Mouse (Mus musculus) urinary bladder, adult 2 months (tissue): ENCODE results near the gene Pkn1. TPM values are rescaled to one million over a fixed set of nuclear protein-coding genes. Genes with fewer than 3 reads are reported as not detected.
A peak's percentile ranks its signal among the peaks of the same experiment; 100 is the strongest.

ENCODE experiments used
- DNase-seq: peaks from one replicate; pipeline ENCODE4 v3.0.0; 2022; ENCODE audit warnings: low spot score
- polyA plus RNA-seq: library from polyadenylated mRNA; depleted of rRNA; stranded (reverse); fragments of >200 nt; gene quantifications from 2 replicates; pipeline ENCODE4 v1.2.3, GENCODE M21; 2012

Pkn1 gene
- polyA plus RNA-seq, 1 experiment: 39.0 TPM

- DNase-seq: peak; percentile 59
Measured at GRCm38 (mm10) chr8:83724697-83725482, 25.9 kb upstream of the Pkn1 start.

- no peak for DNase-seq
Measured at GRCm38 (mm10) chr8:83723447-83724083, 24.6 kb upstream of the Pkn1 start.

- no peak for DNase-seq
Measured at GRCm38 (mm10) chr8:83722631-83723030, 23.7 kb upstream of the Pkn1 start.

- DNase-seq: no peak
Measured at GRCm38 (mm10) chr8:83721405-83722025, 22.5 kb upstream of the Pkn1 start.

GRCm38 (mm10) chr8:83719693-83720092, 20.7 kb upstream of the Pkn1 start:
- no peak for DNase-seq

- no peak for DNase-seq
Measured at GRCm38 (mm10) chr8:83719048-83719447, 20.1 kb upstream of the Pkn1 start.

GRCm38 (mm10) chr8:83716563-83716962, 17.6 kb upstream of the Pkn1 start:
- DNase-seq: no peak

- DNase-seq: no peak
Measured at GRCm38 (mm10) chr8:83715771-83716170, 16.8 kb upstream of the Pkn1 start.

GRCm38 (mm10) chr8:83715031-83715690, 16.2 kb upstream of the Pkn1 start, which contains the start of gene Ddx39:
Ddx39 (plus strand) TSS chr8:83715177.
- peak; percentile 93 for DNase-seq

GRCm38 (mm10) chr8:83714676-83715030, 15.7 kb upstream of the Pkn1 start:
- DNase-seq: no peak

- no peak for DNase-seq
Measured at GRCm38 (mm10) chr8:83707554-83707953, 8.6 kb upstream of the Pkn1 start.

GRCm38 (mm10) chr8:83706411-83706810, 7.4 kb upstream of the Pkn1 start:
- no peak for DNase-seq

- DNase-seq: no peak
Measured at GRCm38 (mm10) chr8:83703426-83703825, 4.4 kb upstream of the Pkn1 start.

- DNase-seq: no peak
Measured at GRCm38 (mm10) chr8:83700423-83701085, 1.6 kb upstream of the Pkn1 start.

GRCm38 (mm10) chr8:83699566-83699965, 587 bp upstream of the Pkn1 start:
- no peak for DNase-seq

- DNase-seq: no peak
Measured at GRCm38 (mm10) chr8:83698291-83698660, 703 bp downstream of the Pkn1 start.

- DNase-seq: peak; percentile 48
Measured at GRCm38 (mm10) chr8:83697374-83698220, 1.4 kb downstream of the Pkn1 start.

GRCm38 (mm10) chr8:83695351-83696106, 3.5 kb downstream of the Pkn1 start:
- DNase-seq: no peak

- no peak for DNase-seq
Measured at GRCm38 (mm10) chr8:83694369-83695160, 4.4 kb downstream of the Pkn1 start.
